Mouse (Mus musculus) CH12.LX (cell line): ENCODE data around the gene Ddx39. TPM values are rescaled to one million over a fixed set of nuclear protein-coding genes. Genes with fewer than 3 reads are reported as not detected.

Experiments
- DNase-seq: peaks from one replicate; pipeline ENCODE4 v3.0.0-alpha.2; 2013; ENCODE audit errors: extremely low read depth
- H3K27ac ChIP-seq: 2 replicates; pipeline ENCODE4 v1.5.1; 2012; ENCODE audit warnings: low read depth, mild to moderate bottlenecking, control low read depth, moderate library complexity; ENCODE audit not compliant: insufficient read depth
- H3K27me3 ChIP-seq: replicated peaks from 2 replicates; pipeline ENCODE3; 2012; ENCODE audit warnings: inconsistent platforms
- H3K36me3 ChIP-seq, 2 experiments: replicated peaks in 1 of 2; 2 replicates each; pipeline versions ENCODE3 to v1.6.1; 2012; ENCODE audit warnings: inconsistent platforms in 1 of 2, low read length in 1 of 2, mild to moderate bottlenecking in 1 of 2, mixed read lengths in 1 of 2, moderate library complexity in 1 of 2; ENCODE audit not compliant: control insufficient read depth in 1 of 2, insufficient read depth in 1 of 2
- H3K4me1 ChIP-seq, 2 experiments: 2 replicates each; pipeline ENCODE4 v1.6.1; 2012; ENCODE audit warnings: inconsistent platforms in 1 of 2, moderate library complexity in 1 of 2; ENCODE audit not compliant: insufficient read depth in 2 of 2, control insufficient read depth in 1 of 2
- H3K4me2 ChIP-seq: 2 replicates; pipeline ENCODE4 v1.6.1; 2012; ENCODE audit warnings: low read depth, mild to moderate bottlenecking, control low read depth; ENCODE audit not compliant: poor library complexity, insufficient read depth, severe bottlenecking
- H3K4me3 ChIP-seq, 3 experiments: fragments of 150-350 bp in 1 of 3; sonication (generic) in 1 of 3; replicated peaks in 1 of 3; 2 replicates each; pipeline versions ENCODE3 to v1.5.1; 2011 to 2012; ENCODE audit warnings: low read depth in 2 of 3, low read length in 2 of 3, mild to moderate bottlenecking in 2 of 3, moderate library complexity in 2 of 3, control low read depth in 1 of 3, improper control_type of control experiment in 1 of 3, inconsistent platforms in 1 of 3, mixed read lengths in 1 of 3; ENCODE audit not compliant: poor library complexity in 1 of 3
- H3K79me2 ChIP-seq: replicated peaks from 2 replicates; pipeline ENCODE4 v1.6.1; 2012; ENCODE audit warnings: mild to moderate bottlenecking, moderate library complexity; ENCODE audit not compliant: control insufficient read depth, poor library complexity, insufficient read depth, severe bottlenecking; ENCODE audit errors: extremely low read depth
- H3K9ac ChIP-seq: 2 replicates; pipeline ENCODE4 v1.6.1; 2012; ENCODE audit warnings: low read depth, mild to moderate bottlenecking, control low read depth, moderate library complexity; ENCODE audit not compliant: insufficient read depth
- H3K9me3 ChIP-seq: replicated peaks from 2 replicates; pipeline ENCODE3; 2012; ENCODE audit warnings: low read length, inconsistent platforms, mixed read lengths
- BHLHE40 ChIP-seq: IDR thresholded peaks from 2 replicates; pipeline ENCODE4 v1.6.1; 2011; ENCODE audit warnings: mild to moderate bottlenecking, low read depth, low read length, improper control_type of control experiment
- CHD1 ChIP-seq: IDR thresholded peaks from 2 replicates; pipeline ENCODE4 v1.6.1; 2012; ENCODE audit warnings: low read depth, low read length, improper control_type of control experiment, inconsistent platforms
- CHD2 ChIP-seq: IDR thresholded peaks from 2 replicates; pipeline ENCODE4 v1.6.1; 2011; ENCODE audit warnings: low read length, improper control_type of control experiment
- CTCF ChIP-seq, 2 experiments: IDR thresholded peaks in 1 of 2; conservative IDR thresholded peaks in 1 of 2; 2 replicates each; pipeline ENCODE4 v1.5.1; 2011 to 2012; ENCODE audit warnings: low read depth in 2 of 2, low read length in 2 of 2, improper control_type of control experiment in 1 of 2, inconsistent platforms in 1 of 2, mild to moderate bottlenecking in 1 of 2, moderate library complexity in 1 of 2
- E2F4 ChIP-seq: IDR thresholded peaks from 2 replicates; pipeline ENCODE4 v1.6.1; 2011; ENCODE audit warnings: low read depth, low read length, improper control_type of control experiment; ENCODE audit not compliant: insufficient replicate concordance
- EP300 ChIP-seq: IDR thresholded peaks from 2 replicates; pipeline ENCODE4 v1.6.1; 2011; ENCODE audit warnings: low read length, improper control_type of control experiment
- JUN ChIP-seq: IDR thresholded peaks from 2 replicates; pipeline ENCODE4 v1.6.1; 2011; ENCODE audit warnings: low read depth, mild to moderate bottlenecking, low read length, improper control_type of control experiment, moderate library complexity; ENCODE audit not compliant: insufficient read depth
- MYC ChIP-seq: IDR thresholded peaks from 2 replicates; pipeline ENCODE4 v1.6.1; 2011; ENCODE audit warnings: low read depth, mild to moderate bottlenecking, improper control_type of control experiment, low read length
- NELFE ChIP-seq: IDR thresholded peaks from 2 replicates; pipeline ENCODE4 v1.6.1; 2011; ENCODE audit warnings: low read depth, low read length, improper control_type of control experiment
- PAX5 ChIP-seq: IDR thresholded peaks from 2 replicates; pipeline ENCODE4 v1.6.1; 2012; ENCODE audit warnings: low read length, inconsistent platforms, mixed read lengths
- POLR2A ChIP-seq: IDR thresholded peaks from 2 replicates; pipeline ENCODE4 v1.6.1; 2011; ENCODE audit warnings: low read depth, mild to moderate bottlenecking, improper control_type of control experiment, low read length
- RAD21 ChIP-seq: IDR thresholded peaks from 2 replicates; pipeline ENCODE4 v1.6.1; 2011; ENCODE audit warnings: low read depth, mild to moderate bottlenecking, low read length, improper control_type of control experiment, moderate library complexity
- SMC3 ChIP-seq: IDR thresholded peaks from 2 replicates; pipeline ENCODE4 v1.6.1; 2011; ENCODE audit warnings: low read depth, low read length, improper control_type of control experiment
- USF2 ChIP-seq: conservative IDR thresholded peaks from 2 replicates; pipeline ENCODE4 v1.6.1; 2011; ENCODE audit warnings: low read depth, low read length, improper control_type of control experiment
- dilution Hi-C: fragments of 300-500 bp; cut with MboI; formaldehyde crosslinking; loops from 2 replicates; pipeline ENCODE4 v1.14.3; 2020; ENCODE audit warnings: low sequenced_read_pairs; ENCODE audit not compliant: extremely low pct_unique_long_range_greater_than_20kb, extremely low pct_ligation_motif_present
- in situ Hi-C: fragments of 300-500 bp; cut with MboI; formaldehyde crosslinking; loops from 3 replicates; pipeline ENCODE4 v1.14.3; 2019; ENCODE audit warnings: low sequenced_read_pairs, low pct_ligation_motif_present, low pct_unique_long_range_greater_than_20kb, mixed read lengths
- polyA plus RNA-seq: library from polyadenylated mRNA; unstranded; fragments of >175 nt; gene quantifications from 2 replicates; pipeline ENCODE4 v1.2.1, GENCODE M21; 2012; ENCODE audit warnings: low read depth; ENCODE audit not compliant: insufficient read length
- total RNA-seq, 2 experiments: library from RNA; depleted of rRNA; stranded (reverse); fragments of 300-350 nt in 1 of 2; fragments of >200 nt in 1 of 2; gene quantifications; 2 replicates each; pipeline ENCODE4 v1.2.3; 2012 to 2014

Gene Ddx39
- total and polyA plus RNA-seq, 3 experiments, result 194 to 339 (median 231) TPM

DNA sequence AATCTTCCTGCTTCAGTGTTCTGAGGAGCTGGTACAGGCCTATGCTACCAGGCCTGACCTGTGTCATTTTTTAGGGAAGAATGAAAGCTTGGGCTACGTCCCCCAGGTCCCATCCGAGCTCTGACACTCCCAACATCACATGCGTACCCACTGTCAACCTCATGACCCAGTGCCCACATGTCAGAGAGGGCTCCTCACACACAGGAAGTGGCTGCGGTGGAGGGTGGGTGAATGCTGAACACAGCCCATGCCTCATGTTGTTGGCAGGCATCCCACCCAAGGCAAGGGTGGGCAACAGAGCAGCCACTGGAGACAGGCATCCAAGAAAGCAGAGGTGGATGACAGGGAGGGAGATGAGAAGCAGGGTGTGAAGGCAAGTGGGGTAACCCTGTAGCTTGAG lies 21.7 kb downstream of the Ddx39 start:
- no peak overlapping the region for H3K4me3 ChIP-seq
- dilution Hi-C loops (no loop called here), in situ Hi-C loops (loop anchor here (5.0 kb wide), 1 partner anchor 161 kb away; no protein-coding TSS in a partner anchor)
- H3K4me2 ChIP-seq, result no peak overlapping the region
- H3K27me3 ChIP-seq, result no peaks in the 10 kb centered on the region
- peaks cover 13% of the 10 kb centered on the region for H3K79me2 ChIP-seq
- peaks cover 26% of the 10 kb centered on the region for H3K9me3 ChIP-seq
- no peak overlapping the region for H3K9ac ChIP-seq
- no peak overlapping the region for H3K27ac ChIP-seq
- H3K4me1 ChIP-seq, result peaks cover 11 to 46% of the 10 kb centered on the region in 2 experiments
- TF ChIP-seq SMC3, result no peak
- TF ChIP-seq BHLHE40, result no peak
- TF ChIP-seq RAD21, result no peak
- TF ChIP-seq E2F4, result no peak
- TF ChIP-seq PAX5, result no peak
- TF ChIP-seq JUN, result no peak
- no peak for TF ChIP-seq CTCF (conservative IDR thresholded peaks at IDR 0.05 in 1 of 2, IDR thresholded peaks at IDR 0.05 in 1 of 2; ENCODE audit: low read depth in 2 of 2, low read length in 2 of 2)
- TF ChIP-seq NELFE, result no peak
- no peak for TF ChIP-seq CHD2
- no peak for TF ChIP-seq EP300
- TF ChIP-seq USF2, result no peak
- TF ChIP-seq, all 38 proteins: peak for 0
- DNase-seq, result no peak
- H3K36me3 ChIP-seq, result peaks cover 5 to 15% of the 10 kb centered on the region in 2 experiments

DNA sequence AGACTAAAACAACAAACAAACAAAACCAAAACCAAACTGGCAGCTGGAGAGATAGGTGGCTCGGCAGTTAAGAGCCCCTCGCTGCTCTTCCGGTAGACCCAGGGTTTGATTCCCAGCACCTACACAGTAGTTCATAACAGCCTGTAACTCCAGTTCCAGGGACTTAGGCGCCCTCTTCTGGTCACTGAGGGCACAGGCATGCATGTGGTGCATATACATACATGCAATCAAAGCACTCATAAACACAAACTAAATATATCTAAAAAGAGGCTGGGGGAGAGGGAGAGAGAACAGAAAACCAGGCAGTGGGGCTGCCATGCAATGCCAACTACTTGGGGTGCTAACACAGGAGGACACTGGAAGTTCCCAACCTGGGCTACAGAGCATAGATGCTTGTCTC lies 22.4 kb downstream of the Ddx39 start:
- Histone ChIP-seq H3K4me1 (peaks cover 11 to 46% of the 10 kb centered on the region in 2 experiments), H3K4me2 (no peak overlapping the region), H3K9me3 (peaks cover 20% of the 10 kb centered on the region), H3K36me3 (peaks cover 2 to 8% of the 10 kb centered on the region in 2 experiments), H3K27ac (no peak overlapping the region), H3K79me2 (peaks cover 13% of the 10 kb centered on the region), H3K27me3 (no peaks in the 10 kb centered on the region), H3K9ac (no peak overlapping the region), H3K4me3 (no peak overlapping the region)
- DNase-seq, result no peak
- in situ Hi-C loops, result loop anchor here (5.0 kb wide), 1 partner anchor 160 kb away; no protein-coding TSS in a partner anchor
- dilution Hi-C loops, result no loop called here
- TF ChIP-seq MYC (no peak), BHLHE40 (no peak), CTCF (conservative IDR thresholded peaks at IDR 0.05 in 1 of 2, IDR thresholded peaks at IDR 0.05 in 1 of 2; ENCODE audit: low read depth in 2 of 2, low read length in 2 of 2) (peak; percentile 28 to 35), POLR2A (no peak), CHD1 (no peak)
